Mouse (Mus musculus) embryonic facial prominence, embryonic 12.5 days (tissue): ENCODE results near the gene Papss1. TPM values are rescaled to one million over a fixed set of nuclear protein-coding genes. Genes with fewer than 3 reads are reported as not detected.

ENCODE experiments used
- ATAC-seq: fragments of 200-750 bp; cut with Nextera tagmentation; 2 replicates; pipeline ENCODE4 v1.8.0; 2017; ENCODE audit not compliant: insufficient number of reproducible peaks, insufficient read depth, low FRiP score, low TSS enrichment
- H3K27ac ChIP-seq: fragments of 300-500 bp; sonication (generic); 2 replicates; pipeline ENCODE4 v1.5.1; 2016; ENCODE audit warnings: mild to moderate bottlenecking
- H3K27me3 ChIP-seq: fragments of 300-500 bp; sonication (generic); 2 replicates; pipeline ENCODE4 v1.6.1; 2016; ENCODE audit warnings: mild to moderate bottlenecking, moderate library complexity
- H3K36me3 ChIP-seq: fragments of 300-500 bp; sonication (generic); 2 replicates; pipeline ENCODE4 v1.6.1; 2016; ENCODE audit warnings: mild to moderate bottlenecking
- H3K4me1 ChIP-seq: fragments of 300-500 bp; sonication (generic); 2 replicates; pipeline ENCODE4 v1.6.1; 2016
- H3K4me2 ChIP-seq: fragments of 300-500 bp; sonication (generic); replicated peaks from 2 replicates; pipeline ENCODE4 v1.6.1; 2016; ENCODE audit warnings: mild to moderate bottlenecking, moderate library complexity
- H3K4me3 ChIP-seq: fragments of 300-500 bp; sonication (generic); 2 replicates; pipeline ENCODE4 v1.5.1; 2016; ENCODE audit warnings: mild to moderate bottlenecking
- H3K9ac ChIP-seq: fragments of 300-500 bp; sonication (generic); 2 replicates; pipeline ENCODE4 v1.6.1; 2016; ENCODE audit warnings: mild to moderate bottlenecking, moderate library complexity
- H3K9me3 ChIP-seq: fragments of 300-500 bp; sonication (generic); 2 replicates; pipeline ENCODE4 v1.6.1; 2016; ENCODE audit warnings: mild to moderate bottlenecking, moderate library complexity
- WGBS: fragments of 180-500 bp; shearing (Covaris S2); methylation state at CpG from one replicate; pipeline ENCODE4 v1.1.7; 2016; 5-methylcytosine and 5-hydroxymethylcytosine counted together
- polyA plus RNA-seq: library from polyadenylated mRNA; unstranded; fragments of >200 nt; fragmentation: Nextera tagmentation; extraction: Ambion mirVana; gene quantifications from 2 replicates; pipeline ENCODE4 v1.2.1, GENCODE M21; 2016

Papss1 gene
- polyA plus RNA-seq, 1 experiment from 2014 or later, result 124 TPM

DNA sequence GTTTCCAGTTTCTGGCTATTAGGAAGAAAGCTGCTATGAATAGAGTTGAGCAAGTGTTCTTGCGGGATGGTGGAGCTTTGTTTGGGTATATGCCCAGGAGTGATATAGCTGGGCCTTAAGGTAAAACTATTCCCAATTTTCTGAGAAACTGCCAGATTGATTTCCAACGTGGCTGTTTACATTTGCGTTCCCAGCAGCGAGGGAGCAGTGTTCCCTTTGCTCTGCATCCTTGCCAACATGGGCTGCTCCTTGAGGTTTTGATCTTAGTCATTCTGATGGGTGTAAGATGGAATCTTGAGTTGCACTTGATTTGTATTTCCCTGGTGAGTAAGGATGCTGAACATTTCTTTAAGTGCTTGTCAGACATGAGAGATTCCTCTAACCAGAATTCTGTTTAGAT lies 14.5 kb upstream of the Papss1 start:
- Histone ChIP-seq H3K9me3 (no peaks in the 10 kb centered on the region), H3K4me3 (no peak overlapping the region), H3K9ac (no peak overlapping the region), H3K4me1 (no peaks in the 10 kb centered on the region), H3K36me3 (no peaks in the 10 kb centered on the region), H3K4me2 (no peak overlapping the region), H3K27me3 (peaks cover 3% of the 10 kb centered on the region; the same call in 1 of the 2 replicates), H3K27ac (no peak overlapping the region)
- ATAC-seq, result no peak
- WGBS, result 82% methylated on average over 4 of the region's 4 CpGs

DNA sequence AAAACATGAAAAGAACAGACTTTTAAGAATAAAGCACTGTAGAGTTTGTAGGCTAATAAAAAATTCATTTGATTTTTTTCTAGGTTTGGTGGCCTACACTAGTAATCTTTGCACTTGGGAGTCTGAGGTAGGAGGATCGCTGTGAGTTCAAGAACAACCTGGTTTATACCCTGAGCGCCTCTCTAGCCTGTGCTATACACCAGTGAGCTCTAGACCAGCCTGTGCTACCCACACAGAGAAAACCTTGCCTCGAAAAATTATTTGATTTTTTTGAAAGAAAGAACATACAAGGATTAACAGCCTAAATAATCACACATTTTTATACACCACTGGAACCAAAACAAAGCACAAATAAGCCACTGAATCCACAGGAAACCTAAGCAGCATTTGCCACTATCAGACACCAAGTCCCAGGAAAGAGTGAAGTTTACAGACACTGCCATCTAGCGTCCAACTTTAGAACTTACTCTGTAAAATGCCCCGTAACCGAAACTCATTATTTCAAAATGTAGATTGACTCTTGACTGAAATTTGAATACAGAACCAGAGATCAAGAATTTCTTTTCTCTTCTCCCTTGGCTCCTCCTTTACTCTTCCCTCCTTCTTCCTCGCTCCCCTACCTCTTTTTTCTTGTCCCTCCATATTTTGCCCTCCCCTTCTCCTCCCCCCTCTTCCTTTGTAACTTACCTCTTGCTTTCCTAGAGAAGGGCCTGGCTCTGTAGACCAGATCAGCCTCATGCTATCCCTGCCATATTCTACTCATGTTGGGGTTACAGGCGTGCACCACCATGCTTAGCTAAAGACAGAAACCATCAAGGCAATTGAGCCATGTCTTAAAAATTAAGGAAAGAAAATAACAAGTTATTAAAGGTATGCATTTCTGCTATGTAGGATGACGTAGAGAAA lies 12.0 kb upstream of the Papss1 start:
- ATAC-seq, result no peak
- Histone ChIP-seq H3K4me2 (no peak overlapping the region), H3K27ac (no peak overlapping the region), H3K4me1 (no peaks in the 10 kb centered on the region), H3K27me3 (peaks cover 3% of the 10 kb centered on the region; the same call in 1 of the 2 replicates), H3K4me3 (no peak overlapping the region), H3K9me3 (no peaks in the 10 kb centered on the region), H3K36me3 (no peaks in the 10 kb centered on the region), H3K9ac (no peak overlapping the region)
- WGBS, result 38% methylated on average over 9 of the region's 9 CpGs

DNA sequence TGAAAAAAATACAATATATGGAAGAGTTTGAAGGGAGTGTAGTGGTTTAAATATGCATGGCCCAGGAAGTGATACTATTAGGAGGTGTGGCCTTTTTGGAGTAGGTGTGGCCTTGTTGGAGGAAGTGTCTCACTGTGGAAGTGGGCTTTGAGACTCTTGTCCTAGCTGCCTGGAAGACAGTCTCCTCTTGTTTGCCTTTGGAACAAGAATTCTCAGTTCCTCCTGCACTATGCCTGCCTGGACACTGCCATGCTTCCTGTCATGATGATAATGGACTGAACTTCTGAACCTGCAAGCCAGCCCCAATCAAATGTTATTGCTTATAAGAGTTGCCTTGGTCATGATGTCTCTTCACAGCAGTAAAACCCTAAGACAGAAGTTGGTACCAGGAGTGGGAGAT lies 8.8 kb upstream of the Papss1 start:
- Histone ChIP-seq H3K9ac (no peak overlapping the region), H3K36me3 (no peaks in the 10 kb centered on the region), H3K4me3 (no peak overlapping the region), H3K4me2 (no peak overlapping the region), H3K4me1 (peaks cover 4% of the 10 kb centered on the region; the same call in 1 of the 2 replicates), H3K27ac (no peak overlapping the region), H3K27me3 (peaks cover 3% of the 10 kb centered on the region; the same call in 1 of the 2 replicates), H3K9me3 (no peaks in the 10 kb centered on the region)
- no peak for ATAC-seq

DNA sequence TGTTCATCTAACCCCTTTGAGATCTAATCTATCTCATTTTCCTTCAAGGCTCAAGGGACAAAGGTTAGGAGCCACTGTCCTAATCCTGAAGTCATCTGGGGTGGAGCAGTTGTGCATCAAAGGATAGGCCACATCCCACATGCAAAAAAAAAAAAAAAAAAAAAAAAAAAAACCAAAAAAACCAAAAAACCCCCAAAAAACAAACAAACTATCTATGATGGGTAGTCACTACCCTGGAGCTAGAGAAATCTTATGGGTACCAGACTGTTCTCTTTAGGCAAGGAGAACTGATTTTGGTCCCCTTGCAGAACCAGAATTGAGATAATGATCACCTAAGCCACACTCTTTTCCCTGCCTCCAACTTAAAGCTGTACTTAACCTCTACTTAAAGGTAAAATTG lies 3.0 kb upstream of the Papss1 start:
- peaks cover 20% of the 10 kb centered on the region for H3K4me1 ChIP-seq
- no peak overlapping the region for H3K4me2 ChIP-seq
- no peaks in the 10 kb centered on the region for H3K9me3 ChIP-seq
- H3K36me3 ChIP-seq, result no peaks in the 10 kb centered on the region
- no peak overlapping the region for H3K27ac ChIP-seq
- H3K27me3 ChIP-seq, result no peaks in the 10 kb centered on the region
- no peak overlapping the region for H3K9ac ChIP-seq
- no peak for ATAC-seq
- no peak overlapping the region for H3K4me3 ChIP-seq

DNA sequence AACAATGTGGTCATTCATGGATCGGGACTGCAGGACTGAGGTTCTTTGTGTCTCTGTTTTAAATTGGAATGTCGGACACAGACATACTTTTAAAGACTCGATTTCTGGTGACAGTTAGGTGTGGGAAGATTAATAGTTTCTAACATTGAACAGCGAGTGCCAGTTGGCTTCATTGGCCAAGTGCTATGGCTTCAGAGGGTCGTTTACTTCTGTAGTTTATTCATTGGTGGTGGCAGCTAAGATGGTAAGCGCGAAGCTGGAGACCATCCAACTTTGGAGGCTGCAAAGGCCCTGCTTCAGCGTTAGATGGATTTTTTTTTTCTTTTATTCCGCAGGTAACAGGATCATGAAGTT lies 666 bp downstream of the Papss1 start:
- H3K9ac ChIP-seq, result peak overlapping the region; percentile 79
- peak overlapping the region; percentile 74 for H3K4me3 ChIP-seq
- H3K4me1 ChIP-seq, result peaks cover 16% of the 10 kb centered on the region
- no peaks in the 10 kb centered on the region for H3K36me3 ChIP-seq
- WGBS, result 3% methylated on average over 9 of the region's 9 CpGs
- H3K27me3 ChIP-seq, result no peaks in the 10 kb centered on the region
- peak overlapping the region; percentile 95 for H3K27ac ChIP-seq
- H3K4me2 ChIP-seq, result peak overlapping the region; percentile 67
- no peak for ATAC-seq
- H3K9me3 ChIP-seq, result no peaks in the 10 kb centered on the region

DNA sequence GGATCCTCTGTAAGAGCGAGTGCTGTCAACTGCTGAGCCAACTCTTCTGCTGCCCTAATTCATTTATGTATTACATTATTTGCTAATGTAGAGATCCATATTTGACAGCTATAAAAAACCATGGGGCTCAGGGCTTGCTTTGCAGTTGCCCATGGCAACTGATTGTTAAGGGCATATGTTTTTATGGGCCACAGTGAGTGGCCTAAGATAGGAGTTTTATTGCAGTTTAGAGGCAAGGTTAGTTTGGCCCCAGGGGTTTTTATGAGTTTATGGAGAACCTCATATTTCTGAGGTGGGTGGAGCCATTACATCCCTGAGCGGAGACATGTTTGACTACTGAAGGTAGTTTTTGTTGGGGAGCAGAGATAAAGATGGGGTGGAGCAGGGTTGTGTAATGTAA lies 1.7 kb downstream of the Papss1 start:
- H3K27me3 ChIP-seq, result no peaks in the 10 kb centered on the region
- H3K4me1 ChIP-seq, result peaks cover 16% of the 10 kb centered on the region
- H3K27ac ChIP-seq, result no peak overlapping the region
- peak overlapping the region; percentile 43 for H3K9ac ChIP-seq
- peak overlapping the region; percentile 67 for H3K4me2 ChIP-seq
- no peak for ATAC-seq
- H3K36me3 ChIP-seq, result no peaks in the 10 kb centered on the region
- WGBS, result 89% methylated on average over 2 of the region's 2 CpGs
- peak overlapping the region; percentile 74; the same call in 1 of the 2 replicates for H3K4me3 ChIP-seq
- H3K9me3 ChIP-seq, result no peaks in the 10 kb centered on the region

DNA sequence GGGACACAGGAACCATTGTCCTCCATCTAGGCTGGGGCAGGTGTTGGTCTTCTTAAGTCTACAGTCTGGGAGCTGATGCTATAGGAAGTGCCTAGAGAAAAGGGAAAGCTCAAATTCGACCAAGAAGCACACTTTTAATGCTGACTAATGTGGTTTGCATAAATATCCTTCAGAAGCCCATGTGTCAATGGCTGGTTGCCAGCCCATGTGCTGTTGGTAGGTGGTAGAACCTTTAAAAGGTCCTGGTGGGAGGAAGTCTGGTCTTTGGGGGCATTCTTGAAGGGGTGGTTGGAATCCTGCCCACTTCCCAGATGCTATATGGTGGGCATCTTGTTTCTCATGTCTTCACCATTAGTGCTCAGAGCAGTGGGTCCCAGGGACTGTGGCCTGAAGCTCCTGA lies 5.9 kb downstream of the Papss1 start:
- Histone ChIP-seq H3K9ac (no peak overlapping the region), H3K4me2 (no peak overlapping the region), H3K36me3 (no peaks in the 10 kb centered on the region), H3K27me3 (no peaks in the 10 kb centered on the region), H3K4me1 (peaks cover 9% of the 10 kb centered on the region), H3K9me3 (no peaks in the 10 kb centered on the region), H3K4me3 (no peak overlapping the region), H3K27ac (no peak overlapping the region)
- ATAC-seq, result no peak
- 93% methylated on average over 1 of the region's 1 CpGs for WGBS

DNA sequence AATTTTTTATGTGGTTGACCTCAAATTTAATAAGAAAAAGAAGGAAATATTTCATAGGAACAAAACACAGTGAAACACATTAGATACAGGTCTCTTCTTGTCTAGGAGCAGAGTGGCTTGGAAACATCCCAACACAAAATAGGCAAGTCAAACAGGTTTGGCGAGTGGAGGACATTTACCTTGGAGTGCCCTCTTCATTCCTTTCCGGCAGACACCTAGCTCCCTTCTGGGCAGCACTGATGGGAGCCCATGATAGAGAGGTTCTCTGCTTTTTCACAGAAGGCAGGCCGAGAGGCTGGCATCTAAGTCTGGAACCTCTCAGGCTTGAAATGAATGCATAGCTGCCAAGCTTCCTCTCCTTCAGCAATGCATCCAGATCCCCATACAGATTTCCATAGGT lies 9.0 kb downstream of the Papss1 start:
- H3K36me3 ChIP-seq, result no peaks in the 10 kb centered on the region
- no peak for ATAC-seq
- H3K4me2 ChIP-seq, result no peak overlapping the region
- H3K9ac ChIP-seq, result no peak overlapping the region
- H3K27ac ChIP-seq, result no peak overlapping the region
- no peaks in the 10 kb centered on the region for H3K27me3 ChIP-seq
- 81% methylated on average over 3 of the region's 3 CpGs for WGBS
- H3K9me3 ChIP-seq, result no peaks in the 10 kb centered on the region
- no peak overlapping the region for H3K4me3 ChIP-seq
- no peaks in the 10 kb centered on the region for H3K4me1 ChIP-seq

DNA sequence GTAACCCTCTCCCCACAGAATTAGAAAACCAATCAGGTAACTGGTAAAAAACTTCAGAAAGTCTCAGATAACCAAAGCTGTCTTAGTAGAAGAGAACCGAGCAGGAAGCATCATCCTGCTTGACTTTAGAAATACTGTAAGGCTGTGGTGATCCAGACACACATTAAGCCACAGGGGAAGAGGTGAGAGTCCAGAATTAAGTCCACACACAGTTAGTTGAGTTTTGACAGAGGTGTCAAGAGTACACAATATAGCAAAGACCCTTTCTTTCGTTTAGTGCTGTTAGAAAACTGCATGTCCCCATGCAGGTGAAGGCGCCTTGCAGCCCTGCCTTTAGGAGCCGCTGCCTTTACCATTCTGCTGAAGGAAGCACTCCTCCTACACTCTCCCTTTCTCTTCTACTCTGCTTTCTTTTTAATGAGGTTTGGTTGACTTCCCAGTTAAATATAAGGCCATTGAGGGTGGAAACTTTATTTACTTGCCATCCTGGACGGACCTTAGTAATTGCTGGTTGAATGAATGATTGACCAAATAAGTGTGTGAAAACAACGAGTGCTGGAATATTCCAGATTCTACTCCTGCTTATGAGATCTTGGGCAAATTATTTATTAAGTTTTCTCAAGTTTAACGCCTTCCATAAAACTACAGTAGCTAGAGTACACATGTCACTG lies 14.0 kb downstream of the Papss1 start:
- Histone ChIP-seq H3K9me3 (no peaks in the 10 kb centered on the region), H3K27me3 (no peaks in the 10 kb centered on the region), H3K9ac (no peak overlapping the region), H3K36me3 (peaks cover 38% of the 10 kb centered on the region), H3K4me1 (no peaks in the 10 kb centered on the region), H3K4me3 (no peak overlapping the region), H3K4me2 (no peak overlapping the region), H3K27ac (no peak overlapping the region)
- WGBS, result 90% methylated on average over 7 of the region's 7 CpGs
- no peak for ATAC-seq

DNA sequence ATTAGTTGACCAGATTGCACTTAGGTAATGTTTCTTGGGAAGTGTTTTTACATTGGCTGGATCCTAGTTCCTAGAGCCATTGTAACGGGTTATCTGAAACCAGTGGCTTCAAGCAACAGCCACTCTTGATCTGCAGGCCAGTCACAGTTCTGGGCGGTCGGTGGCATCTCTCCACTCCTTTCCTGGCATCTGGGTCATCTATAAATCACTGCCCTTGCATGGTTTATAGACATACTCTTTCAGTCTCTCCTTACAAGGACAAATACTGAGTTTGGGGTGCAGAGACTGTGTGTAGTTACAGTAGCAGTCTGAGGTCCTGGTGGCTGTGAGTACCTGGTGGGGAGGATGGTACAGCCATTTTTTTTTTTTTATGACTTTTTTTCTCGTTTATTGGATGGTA lies 15.5 kb downstream of the Papss1 start:
- no peak overlapping the region for H3K9ac ChIP-seq
- H3K27me3 ChIP-seq, result no peaks in the 10 kb centered on the region
- no peaks in the 10 kb centered on the region for H3K9me3 ChIP-seq
- no peak overlapping the region for H3K4me2 ChIP-seq
- no peaks in the 10 kb centered on the region for H3K4me1 ChIP-seq
- no peak overlapping the region for H3K27ac ChIP-seq
- peaks cover 53% of the 10 kb centered on the region for H3K36me3 ChIP-seq
- ATAC-seq, result no peak
- H3K4me3 ChIP-seq, result no peak overlapping the region
- 83% methylated on average over 4 of the region's 4 CpGs for WGBS

DNA sequence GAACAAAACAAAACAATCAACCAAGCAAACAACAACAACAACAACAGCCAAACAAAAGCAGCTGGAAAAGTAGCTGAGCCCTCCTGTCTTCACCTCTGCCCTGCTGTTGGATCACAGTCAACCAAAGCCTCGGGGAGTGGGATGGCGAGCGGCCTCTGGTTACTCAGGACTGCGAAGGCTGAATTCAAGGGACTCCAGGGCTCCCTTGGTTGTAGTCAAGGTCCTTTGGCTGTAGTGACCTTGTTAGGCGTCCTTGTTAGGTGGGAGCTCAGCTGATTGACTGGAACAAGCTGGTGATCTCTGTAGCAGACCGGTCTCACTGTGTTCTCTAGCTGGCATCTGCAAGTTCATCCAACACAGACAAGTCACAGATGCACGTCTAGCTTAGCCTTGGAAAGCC lies 16.5 kb downstream of the Papss1 start:
- 88% methylated on average over 7 of the region's 7 CpGs for WGBS
- no peaks in the 10 kb centered on the region for H3K27me3 ChIP-seq
- H3K4me2 ChIP-seq, result no peak overlapping the region
- H3K27ac ChIP-seq, result no peak overlapping the region
- no peak for ATAC-seq
- no peak overlapping the region for H3K9ac ChIP-seq
- no peaks in the 10 kb centered on the region for H3K4me1 ChIP-seq
- H3K9me3 ChIP-seq, result no peaks in the 10 kb centered on the region
- peaks cover 62% of the 10 kb centered on the region for H3K36me3 ChIP-seq
- H3K4me3 ChIP-seq, result no peak overlapping the region

DNA sequence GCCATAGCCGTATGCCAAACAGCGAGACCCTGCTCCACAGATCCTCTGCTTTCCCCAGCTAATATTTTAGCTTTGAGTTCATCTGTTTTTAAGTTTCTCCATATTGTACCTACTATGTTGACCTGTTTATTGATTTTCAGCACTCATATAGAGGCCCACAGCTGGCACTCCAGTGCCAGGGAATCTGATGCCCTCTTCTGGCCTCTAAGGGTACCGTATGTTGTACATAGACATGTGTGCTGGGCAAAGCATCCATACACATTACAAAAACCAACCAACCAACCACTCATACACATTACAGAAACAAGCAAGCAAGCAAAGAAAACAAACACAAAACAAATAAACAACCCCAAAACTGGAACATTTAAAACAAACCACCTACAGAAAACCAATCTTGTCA lies 22.2 kb downstream of the Papss1 start:
- H3K9me3 ChIP-seq, result no peaks in the 10 kb centered on the region
- ATAC-seq, result no peak
- no peak overlapping the region for H3K4me2 ChIP-seq
- H3K4me3 ChIP-seq, result no peak overlapping the region
- H3K27me3 ChIP-seq, result no peaks in the 10 kb centered on the region
- peaks cover 82% of the 10 kb centered on the region for H3K36me3 ChIP-seq
- 98% methylated on average over 3 of the region's 3 CpGs for WGBS
- no peaks in the 10 kb centered on the region for H3K4me1 ChIP-seq
- no peak overlapping the region for H3K27ac ChIP-seq
- no peak overlapping the region for H3K9ac ChIP-seq
